Mouse (Mus musculus): ENCODE data around the gene Dusp1. TPM values are rescaled to one million over a fixed set of nuclear protein-coding genes. Genes with fewer than 3 reads are reported as not detected.

The Dusp1 gene
- polyA plus RNA-seq, 1 experiment: 11.6 TPM

- no peak overlapping the region for H3K4me3 ChIP-seq
- H3ac ChIP-seq (ENCODE audit: control insufficient read depth, insufficient read length): no peak overlapping the region
- H3K27me3 ChIP-seq (ENCODE audit: control insufficient read depth, insufficient read depth, insufficient read length): no peaks in the 10 kb centered on the region
- peak overlapping the region; percentile 27 for H3K4me2 ChIP-seq (ENCODE audit: low read depth)
- H3K79me2 ChIP-seq (ENCODE audit: control insufficient read depth, insufficient read depth): peaks cover 24% of the 10 kb centered on the region
- no peaks in the 10 kb centered on the region for H3K36me3 ChIP-seq (ENCODE audit: control insufficient read depth, insufficient read depth)
- no peak for TF ChIP-seq REST (IDR thresholded peaks at IDR 0.05; ENCODE audit: insufficient read depth, insufficient read length)
- TF ChIP-seq MYOG (IDR thresholded peaks at IDR 0.05; ENCODE audit: control insufficient read depth in 1 of 3, insufficient read depth in 1 of 3, insufficient read length in 2 of 3, low read depth in 2 of 3): peak in 1 of 3 experiments; percentile 35
Measured at GRCm38 (mm10) chr17:26595448-26596167, 33.7 kb upstream of the Dusp1 start.

GRCm38 (mm10) chr17:26594958-26595357, 33.0 kb upstream of the Dusp1 start:
- TF ChIP-seq USF1 (IDR thresholded peaks at IDR 0.05; ENCODE audit: low read depth) (no peak), MAX (IDR thresholded peaks at IDR 0.05; ENCODE audit: low read depth) (no peak), MYOG (IDR thresholded peaks at IDR 0.05; ENCODE audit: control insufficient read depth in 1 of 3, insufficient read depth in 1 of 3, insufficient read length in 2 of 3, low read depth in 2 of 3) (no peak), TCF3 (IDR thresholded peaks at IDR 0.05; ENCODE audit: insufficient read length, low read depth) (no peak), REST (IDR thresholded peaks at IDR 0.05; ENCODE audit: insufficient read depth, insufficient read length) (no peak), POLR2A (IDR thresholded peaks at IDR 0.05; ENCODE audit: insufficient read length, low read depth) (no peak), CEBPB (IDR thresholded peaks at IDR 0.05; ENCODE audit: insufficient read depth, poor library complexity, severe bottlenecking) (no peak), MYOD1 (IDR thresholded peaks at IDR 0.05; ENCODE audit: control insufficient read depth in 1 of 3, insufficient read length in 2 of 3, low read depth in 2 of 3) (no peak), POLR2AphosphoS2 (IDR thresholded peaks at IDR 0.05; ENCODE audit: insufficient read length, low read depth) (no peak), E2F4 (IDR thresholded peaks at IDR 0.05; ENCODE audit: insufficient read depth) (no peak), TCF12 (IDR thresholded peaks at IDR 0.05; ENCODE audit: insufficient read depth, poor library complexity, severe bottlenecking) (no peak), SRF (IDR thresholded peaks at IDR 0.05; ENCODE audit: control insufficient read depth, insufficient read length, low read depth) (no peak)
- no peak overlapping the region for H3K4me3 ChIP-seq
- no peaks in the 10 kb centered on the region for H3K27me3 ChIP-seq (ENCODE audit: control insufficient read depth, insufficient read depth, insufficient read length)
- H3K36me3 ChIP-seq (ENCODE audit: control insufficient read depth, insufficient read depth): no peaks in the 10 kb centered on the region
- H3K4me2 ChIP-seq (ENCODE audit: low read depth): peak overlapping the region; percentile 27
- H3ac ChIP-seq (ENCODE audit: control insufficient read depth, insufficient read length): no peak overlapping the region
- peaks cover 25% of the 10 kb centered on the region for H3K79me2 ChIP-seq (ENCODE audit: control insufficient read depth, insufficient read depth)

- Histone ChIP-seq H3K79me2 (ENCODE audit: control insufficient read depth, insufficient read depth) (peaks cover 25% of the 10 kb centered on the region), H3K4me3 (no peak overlapping the region), H3K27me3 (ENCODE audit: control insufficient read depth, insufficient read depth, insufficient read length) (no peaks in the 10 kb centered on the region), H3K4me2 (ENCODE audit: low read depth) (no peak overlapping the region), H3K36me3 (ENCODE audit: control insufficient read depth, insufficient read depth) (no peaks in the 10 kb centered on the region), H3ac (ENCODE audit: control insufficient read depth, insufficient read length) (no peak overlapping the region)
- TF ChIP-seq MAX (IDR thresholded peaks at IDR 0.05; ENCODE audit: low read depth) (no peak), MYOG (IDR thresholded peaks at IDR 0.05; ENCODE audit: control insufficient read depth in 1 of 3, insufficient read depth in 1 of 3, insufficient read length in 2 of 3, low read depth in 2 of 3) (no peak), POLR2AphosphoS2 (IDR thresholded peaks at IDR 0.05; ENCODE audit: insufficient read length, low read depth) (no peak), USF1 (IDR thresholded peaks at IDR 0.05; ENCODE audit: low read depth) (no peak), CEBPB (IDR thresholded peaks at IDR 0.05; ENCODE audit: insufficient read depth, poor library complexity, severe bottlenecking) (no peak), E2F4 (IDR thresholded peaks at IDR 0.05; ENCODE audit: insufficient read depth) (no peak), MYOD1 (IDR thresholded peaks at IDR 0.05; ENCODE audit: control insufficient read depth in 1 of 3, insufficient read length in 2 of 3, low read depth in 2 of 3) (no peak), POLR2A (IDR thresholded peaks at IDR 0.05; ENCODE audit: insufficient read length, low read depth) (no peak), TCF3 (IDR thresholded peaks at IDR 0.05; ENCODE audit: insufficient read length, low read depth) (no peak), REST (IDR thresholded peaks at IDR 0.05; ENCODE audit: insufficient read depth, insufficient read length) (no peak), TCF12 (IDR thresholded peaks at IDR 0.05; ENCODE audit: insufficient read depth, poor library complexity, severe bottlenecking) (no peak), SRF (IDR thresholded peaks at IDR 0.05; ENCODE audit: control insufficient read depth, insufficient read length, low read depth) (no peak)
Measured at GRCm38 (mm10) chr17:26594171-26594570, 32.2 kb upstream of the Dusp1 start.

- no peak overlapping the region for H3K4me3 ChIP-seq
- TF ChIP-seq MYOD1 (IDR thresholded peaks at IDR 0.05; ENCODE audit: control insufficient read depth in 1 of 3, insufficient read length in 2 of 3, low read depth in 2 of 3) (no peak), E2F4 (IDR thresholded peaks at IDR 0.05; ENCODE audit: insufficient read depth) (no peak), POLR2A (IDR thresholded peaks at IDR 0.05; ENCODE audit: insufficient read length, low read depth) (no peak), TCF12 (IDR thresholded peaks at IDR 0.05; ENCODE audit: insufficient read depth, poor library complexity, severe bottlenecking) (no peak), CEBPB (IDR thresholded peaks at IDR 0.05; ENCODE audit: insufficient read depth, poor library complexity, severe bottlenecking) (no peak), REST (IDR thresholded peaks at IDR 0.05; ENCODE audit: insufficient read depth, insufficient read length) (no peak), MYOG (IDR thresholded peaks at IDR 0.05; ENCODE audit: control insufficient read depth in 1 of 3, insufficient read depth in 1 of 3, insufficient read length in 2 of 3, low read depth in 2 of 3) (no peak)
- no peaks in the 10 kb centered on the region for H3K36me3 ChIP-seq (ENCODE audit: control insufficient read depth, insufficient read depth)
- H3K27me3 ChIP-seq (ENCODE audit: control insufficient read depth, insufficient read depth, insufficient read length): no peaks in the 10 kb centered on the region
- no peak overlapping the region for H3ac ChIP-seq (ENCODE audit: control insufficient read depth, insufficient read length)
- peaks cover 25% of the 10 kb centered on the region for H3K79me2 ChIP-seq (ENCODE audit: control insufficient read depth, insufficient read depth)
- no peak overlapping the region for H3K4me2 ChIP-seq (ENCODE audit: low read depth)
Measured at GRCm38 (mm10) chr17:26593199-26593598, 31.3 kb upstream of the Dusp1 start.

- TF ChIP-seq CEBPB (IDR thresholded peaks at IDR 0.05; ENCODE audit: insufficient read depth, poor library complexity, severe bottlenecking): peak; percentile 37; the same call in 1 of the 2 replicates
- no peak for TF ChIP-seq E2F4 (IDR thresholded peaks at IDR 0.05; ENCODE audit: insufficient read depth)
- H3K79me2 ChIP-seq (ENCODE audit: control insufficient read depth, insufficient read depth): peaks cover 23% of the 10 kb centered on the region
- no peaks in the 10 kb centered on the region for H3K27me3 ChIP-seq (ENCODE audit: control insufficient read depth, insufficient read depth, insufficient read length)
- no peak overlapping the region for H3K4me2 ChIP-seq (ENCODE audit: low read depth)
- H3ac ChIP-seq (ENCODE audit: control insufficient read depth, insufficient read length): no peak overlapping the region
- no peaks in the 10 kb centered on the region for H3K36me3 ChIP-seq (ENCODE audit: control insufficient read depth, insufficient read depth)
- no peak overlapping the region for H3K4me3 ChIP-seq
Measured at GRCm38 (mm10) chr17:26592510-26592909, 30.6 kb upstream of the Dusp1 start.

Measured in myocyte (in vitro differentiated cells).